Mouse (Mus musculus): ENCODE results near the gene Lrrc59.

GRCm38 (mm10) chr11:94629199-94629883 lies at the start of gene Lrrc59:
- peak; percentile 77 for TF ChIP-seq CTCF (IDR thresholded peaks at IDR 0.05; ENCODE audit: extremely low read depth, insufficient read depth, low read length)
- peak; percentile 52; the same call in 1 of the 2 replicates for TF ChIP-seq POLR2A (IDR thresholded peaks at IDR 0.05; ENCODE audit: extremely low read depth, insufficient read depth, low read length)
